Mouse (Mus musculus) bone marrow macrophage, adult 2 months (primary cell): ENCODE results near the gene Chrne.

ENCODE experiments used
- CTCF ChIP-seq: IDR thresholded peaks from 2 replicates; pipeline ENCODE4 v1.5.1; 2012; ENCODE audit warnings: low read depth, mild to moderate bottlenecking, low read length, moderate library complexity
- POLR2A ChIP-seq: IDR thresholded peaks from 2 replicates; pipeline ENCODE4 v1.6.1; 2012; ENCODE audit warnings: mild to moderate bottlenecking, low read depth, low read length, borderline replicate concordance

DNA sequence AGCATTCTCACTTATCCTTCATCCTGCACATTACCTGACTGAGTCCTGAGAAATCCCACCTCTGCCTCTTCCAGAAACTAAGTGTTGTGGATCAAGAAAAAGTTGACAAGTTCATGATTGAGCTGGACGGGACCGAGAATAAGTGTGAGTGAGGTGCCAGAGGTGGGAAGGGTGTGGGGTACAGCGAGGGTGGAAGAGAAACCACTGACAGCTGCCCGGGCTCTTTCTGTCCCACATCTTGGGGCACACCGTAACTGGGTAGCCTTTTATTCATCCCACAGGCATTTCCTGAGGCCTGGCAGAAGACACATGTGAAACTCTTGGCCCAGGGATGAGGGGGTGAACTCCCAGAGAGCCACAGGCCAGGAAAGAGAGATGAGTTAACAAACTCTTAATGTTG lies 39.5 kb upstream of the Chrne start:
- TF ChIP-seq POLR2A (no peak), CTCF (no peak)
